ENCODE assay signal across 7 mouse cellular contexts in the genomic region with DNA sequence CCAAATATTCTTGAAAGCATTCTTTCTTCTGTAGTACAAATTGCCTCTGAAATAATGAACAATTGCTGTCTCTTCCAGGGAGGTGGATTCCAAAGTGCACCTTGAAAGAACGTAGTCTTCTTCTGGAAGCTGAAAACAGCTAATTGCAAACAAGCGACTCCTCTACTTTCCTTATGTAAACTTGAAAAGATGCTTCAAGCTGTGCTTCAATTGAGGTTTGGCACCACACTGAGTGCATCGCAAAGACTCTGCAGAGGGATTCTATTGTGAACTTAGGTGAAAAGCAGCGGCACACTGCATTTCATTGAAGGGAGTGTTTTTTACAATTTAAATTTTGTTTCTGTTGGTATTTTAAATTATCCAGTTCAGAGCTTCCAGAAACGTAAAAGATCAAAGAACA. TPM values are rescaled to one million over a fixed set of nuclear protein-coding genes. Genes with fewer than 3 reads are reported as not detected.
A peak's percentile ranks its signal among the peaks of the same experiment; 100 is the strongest.
DNase-seq lines count a peak whose midpoint lies in the region; ATAC-seq lines count a peak whose summit lies in the region.

No protein-coding gene starts in this region.

- H3K9ac ChIP-seq in neural tube, embryonic 11.5 days (ENCODE audit: low read length), result no peak overlapping the region
- peak overlapping the region; percentile 45 for H3K9ac ChIP-seq in forebrain, embryonic 15.5 days (replicated peaks)
- H3K9ac ChIP-seq in liver, embryonic 13.5 days, result no peak overlapping the region

- no peaks in the 10 kb centered on the region for H3K9me3 ChIP-seq in neural tube, embryonic 11.5 days (ENCODE audit: control insufficient read depth, low read length)
- no peaks in the 10 kb centered on the region for H3K9me3 ChIP-seq in forebrain, embryonic 15.5 days
- H3K9me3 ChIP-seq in liver, embryonic 13.5 days (replicated peaks), result no peaks in the 10 kb centered on the region

- H3K27ac ChIP-seq in neural tube, embryonic 11.5 days (ENCODE audit: low read depth, low read length), result no peak overlapping the region
- peak overlapping the region; percentile 74 for H3K27ac ChIP-seq in forebrain, embryonic 15.5 days (replicated peaks)
- no peak overlapping the region for H3K27ac ChIP-seq in liver, embryonic 13.5 days

- H3K4me3 ChIP-seq in neural tube, embryonic 11.5 days (ENCODE audit: low read depth, low read length), result peak overlapping the region; percentile 50
- peak overlapping the region; percentile 57 for H3K4me3 ChIP-seq in forebrain, embryonic 15.5 days
- H3K4me3 ChIP-seq in liver, embryonic 13.5 days (replicated peaks), result peak overlapping the region; percentile 66; the same call in 1 of the 2 replicates

- no peaks in the 10 kb centered on the region for H3K36me3 ChIP-seq in neural tube, embryonic 11.5 days (ENCODE audit: control insufficient read depth, insufficient read depth, low read length)
- H3K36me3 ChIP-seq in forebrain, embryonic 15.5 days, result no peaks in the 10 kb centered on the region
- H3K36me3 ChIP-seq in liver, embryonic 13.5 days, result no peaks in the 10 kb centered on the region

- DNase-seq in neural tube, embryonic 11.5 days (ENCODE audit: low spot score), result peak; percentile 19
- DNase-seq in neural tube, embryonic 10.5 days (ENCODE audit: extremely low spot score, low spot score), result no peak
- no peak for DNase-seq in liver, embryonic 13.5 days
- DNase-seq in yolk sac, embryonic 10.5 days (ENCODE audit: low spot score), result no peak
- no peak for DNase-seq in spleen, adult 18-20 months
- DNase-seq in frontal cortex, postnatal 36 days (ENCODE audit: low spot score in 2 of 2), result no peak

- H3K4me2 ChIP-seq in neural tube, embryonic 11.5 days (ENCODE audit: low read depth), result peak overlapping the region; percentile 47
- H3K4me2 ChIP-seq in forebrain, embryonic 15.5 days (replicated peaks), result peak overlapping the region; percentile 72
- peak overlapping the region; percentile 77 for H3K4me2 ChIP-seq in liver, embryonic 13.5 days

- WGBS in neural tube, embryonic 11.5 days, result 2% methylated on average over 5 of the region's 5 CpGs
- WGBS in forebrain, embryonic 15.5 days, result under 1% methylated on average over 5 of the region's 5 CpGs
- WGBS in liver, embryonic 13.5 days (ENCODE audit: insufficient replicate concordance), result 22% methylated on average over 5 of the region's 5 CpGs

- H3K27me3 ChIP-seq in neural tube, embryonic 11.5 days (ENCODE audit: control insufficient read depth, insufficient read depth, low read length), result no peaks in the 10 kb centered on the region
- no peaks in the 10 kb centered on the region for H3K27me3 ChIP-seq in forebrain, embryonic 15.5 days
- H3K27me3 ChIP-seq in liver, embryonic 13.5 days, result peaks cover 32% of the 10 kb centered on the region

- ATAC-seq in neural tube, embryonic 11.5 days (ENCODE audit: insufficient read depth, low FRiP score, low TSS enrichment), result no peak
- no peak for ATAC-seq in forebrain, embryonic 15.5 days (replicated peaks)
- ATAC-seq in liver, embryonic 13.5 days (ENCODE audit: low read depth), result no peak

- peaks cover 5% of the 10 kb centered on the region; the same call in 1 of the 2 replicates for H3K4me1 ChIP-seq in neural tube, embryonic 11.5 days (ENCODE audit: control insufficient read depth, insufficient read depth, low read length)
- peaks cover 22% of the 10 kb centered on the region for H3K4me1 ChIP-seq in forebrain, embryonic 15.5 days
- H3K4me1 ChIP-seq in liver, embryonic 13.5 days (replicated peaks), result peaks cover 18% of the 10 kb centered on the region

RNA-seq across cellular contexts. Expression of a gene that starts 0.9 kb away (rescaled TPM):
- 9.0 and 10.0 TPM in 2 replicates for polyA plus RNA-seq in neural tube, embryonic 11.5 days (2014; fragmentation: Nextera tagmentation; extraction: Ambion mirVana)
- polyA plus RNA-seq in forebrain, embryonic 15.5 days (2015; fragmentation: Nextera tagmentation; extraction: Ambion mirVana), result 15.0 and 17.6 TPM in 2 replicates
- polyA plus RNA-seq in liver, embryonic 13.5 days (2015; fragmentation: Nextera tagmentation; extraction: Ambion mirVana), result 1.4 and 1.8 TPM in 2 replicates
